Mouse (Mus musculus) midbrain, embryonic 15.5 days (tissue): ENCODE data around the gene A630073D07Rik. TPM values are rescaled to one million over a fixed set of nuclear protein-coding genes. Genes with fewer than 3 reads are reported as not detected.
"Not testable (repeated sequence)": the region's sequence is repeated elsewhere in the genome, so short reads cannot be mapped to it uniquely, and the experiment has no call there.

Experiments
- ATAC-seq: fragments of 200-750 bp; cut with Nextera tagmentation; replicated peaks from 2 replicates; pipeline ENCODE4 v1.8.0; 2017; ENCODE audit warnings: moderate TSS enrichment
- H3K27ac ChIP-seq: fragments of 300-500 bp; sonication (generic); 2 replicates; pipeline ENCODE4 v1.5.1; 2015; ENCODE audit warnings: mild to moderate bottlenecking, inconsistent platforms
- H3K27me3 ChIP-seq: fragments of 300-500 bp; sonication (generic); replicated peaks from 2 replicates; pipeline ENCODE4 v1.6.1; 2015; ENCODE audit warnings: inconsistent platforms
- H3K36me3 ChIP-seq: fragments of 300-500 bp; sonication (generic); replicated peaks from 2 replicates; pipeline ENCODE4 v1.6.1; 2015; ENCODE audit warnings: inconsistent platforms
- H3K4me1 ChIP-seq: fragments of 300-500 bp; sonication (generic); 2 replicates; pipeline ENCODE4 v1.6.1; 2015; ENCODE audit warnings: inconsistent platforms
- H3K4me2 ChIP-seq: fragments of 300-500 bp; sonication (generic); 2 replicates; pipeline ENCODE4 v1.6.1; 2015; ENCODE audit warnings: inconsistent platforms, mild to moderate bottlenecking, moderate library complexity
- H3K4me3 ChIP-seq: fragments of 300-500 bp; sonication (generic); 2 replicates; pipeline ENCODE4 v1.5.1; 2015; ENCODE audit warnings: mild to moderate bottlenecking, inconsistent platforms
- H3K9ac ChIP-seq: fragments of 300-500 bp; sonication (generic); 2 replicates; pipeline ENCODE4 v1.6.1; 2015; ENCODE audit warnings: mild to moderate bottlenecking, inconsistent platforms
- H3K9me3 ChIP-seq: fragments of 300-500 bp; sonication (generic); 2 replicates; pipeline ENCODE4 v1.6.1; 2016; ENCODE audit warnings: inconsistent platforms
- WGBS: fragments of 180-500 bp; shearing (Covaris S2); methylation state at CpG from one replicate; pipeline ENCODE4 v1.1.7; 2015; ENCODE audit warnings: mixed read lengths; 5-methylcytosine and 5-hydroxymethylcytosine counted together
- polyA plus RNA-seq: library from polyadenylated mRNA; unstranded; fragments of >200 nt; fragmentation: Nextera tagmentation; extraction: Ambion mirVana; gene quantifications from 2 replicates; pipeline ENCODE4 v1.2.1, GENCODE M21; 2015

Gene A630073D07Rik
- polyA plus RNA-seq = not detected in 2 replicates

- H3K9ac ChIP-seq = no peak within 1 kb of the TSS
- 87% methylated on average over 1 of the region's 1 CpGs for WGBS
- H3K9me3 ChIP-seq = no peaks in the 10 kb centered on the region
- no peaks in the 10 kb centered on the region for H3K4me1 ChIP-seq
- H3K27ac ChIP-seq = no peak within 1 kb of the TSS
- no peaks in the 10 kb centered on the region for H3K27me3 ChIP-seq
- ATAC-seq = no peak
- H3K36me3 ChIP-seq = no peaks in the 10 kb centered on the region
- H3K4me2 ChIP-seq = no peak within 1 kb of the TSS
- no peak within 1 kb of the TSS for H3K4me3 ChIP-seq
Measured at GRCm38 (mm10) chr6:132651426-132651825, at the start of gene A630073D07Rik. A630073D07Rik (minus strand) TSS chr6:132651526.

- no peak within 1 kb of the TSS for H3K4me2 ChIP-seq
- ATAC-seq = no peak
- H3K4me1 ChIP-seq = no peaks in the 10 kb centered on the region
- no peaks in the 10 kb centered on the region for H3K9me3 ChIP-seq
- 76% methylated on average over 1 of the region's 1 CpGs for WGBS
- H3K27ac ChIP-seq = no peak within 1 kb of the TSS
- no peaks in the 10 kb centered on the region for H3K36me3 ChIP-seq
- H3K9ac ChIP-seq = no peak within 1 kb of the TSS
- H3K4me3 ChIP-seq = no peak within 1 kb of the TSS
- H3K27me3 ChIP-seq = no peaks in the 10 kb centered on the region
Measured at GRCm38 (mm10) chr6:132700907-132701306, 49.6 kb upstream of the A630073D07Rik start, which contains the start of gene Tas2r121. Tas2r121 (minus strand) TSS chr6:132701007.

GRCm38 (mm10) chr6:132691596-132691995, 40.3 kb upstream of the A630073D07Rik start:
- H3K9ac ChIP-seq, H3K4me2 ChIP-seq, ATAC-seq, H3K27ac ChIP-seq, H3K36me3 ChIP-seq, H3K4me3 ChIP-seq, H3K9me3 ChIP-seq, H3K27me3 ChIP-seq, H3K4me1 ChIP-seq: not testable (repeated sequence)
- WGBS = 91% methylated on average over 7 of the region's 7 CpGs

- H3K9ac ChIP-seq = no peak within 1 kb of the TSS
- no peak within 1 kb of the TSS for H3K4me3 ChIP-seq
- ATAC-seq = no peak
- H3K4me1 ChIP-seq = no peaks in the 10 kb centered on the region
- H3K36me3 ChIP-seq = no peaks in the 10 kb centered on the region
- H3K27me3 ChIP-seq = no peaks in the 10 kb centered on the region
- no peaks in the 10 kb centered on the region for H3K9me3 ChIP-seq
- no peak within 1 kb of the TSS for H3K27ac ChIP-seq
- H3K4me2 ChIP-seq = no peak within 1 kb of the TSS
Measured at GRCm38 (mm10) chr6:132656653-132657052, 5.3 kb upstream of the A630073D07Rik start, which contains the start of gene Tas2r120. Tas2r120 (plus strand) TSS chr6:132656953.

GRCm38 (mm10) chr6:132649399-132649798, 1.9 kb downstream of the A630073D07Rik start:
- Histone ChIP-seq H3K9ac (no peak overlapping the region), H3K9me3 (no peaks in the 10 kb centered on the region), H3K4me1 (no peaks in the 10 kb centered on the region), H3K4me2 (no peak overlapping the region), H3K27ac (no peak overlapping the region), H3K4me3 (no peak overlapping the region), H3K27me3 (no peaks in the 10 kb centered on the region), H3K36me3 (no peaks in the 10 kb centered on the region)
- ATAC-seq = no peak

- H3K4me2 ChIP-seq, H3K9me3 ChIP-seq, H3K27me3 ChIP-seq, ATAC-seq, H3K36me3 ChIP-seq, H3K4me1 ChIP-seq, H3K4me3 ChIP-seq, H3K9ac ChIP-seq, H3K27ac ChIP-seq: not testable (repeated sequence)
- WGBS = 78% methylated on average over 2 of the region's 2 CpGs
Measured at GRCm38 (mm10) chr6:132595613-132596012, 55.7 kb downstream of the A630073D07Rik start, which contains the start of gene Prp2. Prp2 (plus strand) TSS chr6:132595913.

Other genes with a start within 250 kb of the A630073D07Rik start
- gene Prh1, start 81.7 kb downstream of the A630073D07Rik start, polyA plus RNA-seq = not detected in 2 replicates
- not detected in 2 replicates for gene Prp2, start 55.6 kb downstream of the A630073D07Rik start, polyA plus RNA-seq
- not detected in 2 replicates for gene Tas2r120, start 5.4 kb upstream of the A630073D07Rik start, polyA plus RNA-seq
- not detected in 2 replicates for gene Tas2r121, start 49.5 kb upstream of the A630073D07Rik start, polyA plus RNA-seq
- gene Tas2r122, start 60.4 kb upstream of the A630073D07Rik start, polyA plus RNA-seq = not detected in 2 replicates
- gene Tas2r115, start 86.5 kb upstream of the A630073D07Rik start, polyA plus RNA-seq = not detected in 2 replicates
- not detected in 2 replicates for gene Tas2r124, start 103.2 kb upstream of the A630073D07Rik start, polyA plus RNA-seq
- gene Tas2r102, start 110.6 kb upstream of the A630073D07Rik start, polyA plus RNA-seq = not detected in 2 replicates
- gene Tas2r136, start 126.6 kb upstream of the A630073D07Rik start, polyA plus RNA-seq = not detected in 2 replicates
- not detected in 2 replicates for gene Tas2r117, start 151.3 kb upstream of the A630073D07Rik start, polyA plus RNA-seq
- not detected in 2 replicates for gene Tas2r123, start 195.6 kb upstream of the A630073D07Rik start, polyA plus RNA-seq
- not detected in 2 replicates for gene Tas2r116, start 203.9 kb upstream of the A630073D07Rik start, polyA plus RNA-seq
- not detected in 2 replicates for gene Tas2r110, start 216.5 kb upstream of the A630073D07Rik start, polyA plus RNA-seq
- not detected in 2 replicates for gene Tas2r113, start 241.5 kb upstream of the A630073D07Rik start, polyA plus RNA-seq